Mouse (Mus musculus): ENCODE data around the gene Tex13c3. TPM values are rescaled to one million over a fixed set of nuclear protein-coding genes. Genes with fewer than 3 reads are reported as not detected.
"Not testable (repeated sequence)": the region's sequence is repeated elsewhere in the genome, so short reads cannot be mapped to it uniquely, and the experiment has no call there.

The Tex13c3 gene
- total RNA-seq (2021): not detected

DNA sequence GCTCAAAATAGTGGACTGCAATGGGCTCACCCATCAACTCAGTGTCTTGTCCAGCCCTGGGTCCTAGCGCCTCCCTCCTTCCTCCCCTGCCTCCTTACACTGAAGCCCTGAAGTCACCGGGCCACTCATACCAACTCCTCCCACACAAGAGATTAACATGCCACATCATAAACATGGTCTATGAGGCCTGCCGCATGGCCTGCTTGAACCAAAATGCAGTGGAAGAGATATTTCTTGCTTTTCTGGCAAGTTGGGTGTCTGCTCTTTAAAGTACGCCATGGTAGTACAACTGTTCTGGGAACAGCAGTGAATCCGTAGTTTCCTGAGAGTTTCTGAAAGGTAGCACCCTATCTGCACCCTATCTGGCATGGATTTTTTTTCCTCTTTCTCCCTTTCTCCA is at the start of gene Tex13c3:
Tex13c3 (minus strand) TSS at position 101 of the 400 bp plus-strand sequence.
- intact Hi-C loops (cut with DNase I): not testable (repeated sequence)

DNA sequence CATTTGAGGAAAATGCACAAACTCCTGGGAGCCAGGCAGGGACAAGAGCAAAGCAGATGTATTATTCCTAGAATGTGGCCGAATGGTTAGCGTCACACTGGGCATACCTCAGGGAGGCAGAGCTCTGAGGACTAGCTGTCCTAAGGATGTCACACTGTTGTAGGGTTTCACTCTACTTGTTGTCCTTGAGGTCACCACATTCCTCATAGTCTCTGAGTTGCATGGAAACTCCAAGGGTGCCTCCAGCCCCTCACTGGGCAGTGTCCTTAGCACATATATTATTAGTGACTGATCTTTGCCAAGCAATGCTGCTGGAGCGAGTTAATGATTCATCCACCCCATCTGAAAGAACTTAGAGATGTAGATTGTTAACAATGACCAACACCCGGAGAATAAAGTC is 8.6 kb upstream of the Tex13c3 start:
- no peak for DNase-seq
- intact Hi-C loops (cut with DNase I): no loop called here

More for the DNA sequence above, at the start of gene Tex13c3:
- not testable (repeated sequence) for DNase-seq
